Mouse (Mus musculus) megakaryocyte, embryonic 14.5 days (primary cell): ENCODE data around the gene Unc5cl. TPM values are rescaled to one million over a fixed set of nuclear protein-coding genes. Genes with fewer than 3 reads are reported as not detected.
A peak's percentile ranks its signal among the peaks of the same experiment; 100 is the strongest.
"Not testable (repeated sequence)": the region's sequence is repeated elsewhere in the genome, so short reads cannot be mapped to it uniquely, and the experiment has no call there.

Source experiments
- H3K27me3 ChIP-seq: replicated peaks from 2 replicates; pipeline ENCODE3; 2012; ENCODE audit warnings: inconsistent platforms
- H3K36me3 ChIP-seq: replicated peaks from 2 replicates; pipeline ENCODE3; 2012; ENCODE audit warnings: low read length, inconsistent platforms, mixed read lengths
- H3K4me1 ChIP-seq: 2 replicates; pipeline ENCODE4 v1.6.1; 2012; ENCODE audit warnings: inconsistent platforms
- H3K4me3 ChIP-seq: replicated peaks from 2 replicates; pipeline ENCODE3; 2012; ENCODE audit warnings: moderate library complexity, mild to moderate bottlenecking, inconsistent platforms
- H3K9me3 ChIP-seq: 2 replicates; pipeline ENCODE4 v1.6.1; 2012; ENCODE audit warnings: inconsistent platforms
- FLI1 ChIP-seq: IDR thresholded peaks from 2 replicates; pipeline ENCODE4 v1.6.1; 2012; ENCODE audit warnings: low read length, inconsistent platforms, mixed read lengths
- GATA1 ChIP-seq: IDR thresholded peaks from 3 replicates; pipeline ENCODE4 v1.6.1; 2012; ENCODE audit warnings: mixed read lengths, low read length, inconsistent platforms, borderline replicate concordance
- polyA plus RNA-seq: library from polyadenylated mRNA; stranded (reverse); fragments of >175 nt; gene quantifications from 2 replicates; pipeline ENCODE4 v1.2.3, GENCODE M21; 2012; ENCODE audit warnings: low replicate concordance; ENCODE audit not compliant: insufficient read depth

Unc5cl gene
- polyA plus RNA-seq, 1 experiment = not detected

DNA sequence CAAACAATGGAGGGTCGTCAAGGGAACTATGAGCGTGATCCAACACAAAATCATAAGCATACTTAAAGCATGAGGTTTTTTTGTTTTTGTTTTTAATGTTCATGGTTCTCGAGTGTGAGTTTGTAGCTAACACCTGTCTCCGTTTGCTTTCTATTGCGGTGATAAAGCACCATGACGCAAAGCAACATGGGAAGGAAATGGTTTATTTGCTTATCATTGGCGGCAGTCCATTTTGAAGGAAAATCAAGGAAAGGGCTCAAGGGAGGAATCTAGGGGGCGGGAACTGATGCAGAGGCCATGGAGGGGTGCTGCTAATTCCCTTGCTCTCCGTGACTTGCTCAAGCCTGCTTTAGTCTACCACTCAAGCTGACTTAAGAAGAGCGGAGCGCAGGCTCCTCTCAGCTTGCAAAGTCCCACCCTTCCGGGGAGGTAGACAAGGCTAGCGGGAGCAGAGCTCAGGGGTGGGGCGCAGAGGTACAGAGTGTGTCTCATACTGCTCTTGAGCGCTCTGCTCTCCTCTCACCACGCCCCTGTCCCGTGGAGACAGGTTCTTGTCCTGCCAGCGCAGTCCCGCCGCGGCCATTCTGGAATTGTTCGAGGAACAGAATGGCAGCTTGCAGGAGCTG, 12.2 kb downstream of the Unc5cl start:
- H3K4me1 ChIP-seq = peaks cover 19% of the 10 kb centered on the region
- peaks cover 41% of the 10 kb centered on the region for H3K27me3 ChIP-seq
- H3K9me3 ChIP-seq = 0 out of 2 replicates have a peak, but pooled peaks cover 3% of the 10 kb centered on the region
- no peaks in the 10 kb centered on the region for H3K36me3 ChIP-seq
- no peak overlapping the region for H3K4me3 ChIP-seq
- TF ChIP-seq GATA1 (no peak), FLI1 (no peak)

DNA sequence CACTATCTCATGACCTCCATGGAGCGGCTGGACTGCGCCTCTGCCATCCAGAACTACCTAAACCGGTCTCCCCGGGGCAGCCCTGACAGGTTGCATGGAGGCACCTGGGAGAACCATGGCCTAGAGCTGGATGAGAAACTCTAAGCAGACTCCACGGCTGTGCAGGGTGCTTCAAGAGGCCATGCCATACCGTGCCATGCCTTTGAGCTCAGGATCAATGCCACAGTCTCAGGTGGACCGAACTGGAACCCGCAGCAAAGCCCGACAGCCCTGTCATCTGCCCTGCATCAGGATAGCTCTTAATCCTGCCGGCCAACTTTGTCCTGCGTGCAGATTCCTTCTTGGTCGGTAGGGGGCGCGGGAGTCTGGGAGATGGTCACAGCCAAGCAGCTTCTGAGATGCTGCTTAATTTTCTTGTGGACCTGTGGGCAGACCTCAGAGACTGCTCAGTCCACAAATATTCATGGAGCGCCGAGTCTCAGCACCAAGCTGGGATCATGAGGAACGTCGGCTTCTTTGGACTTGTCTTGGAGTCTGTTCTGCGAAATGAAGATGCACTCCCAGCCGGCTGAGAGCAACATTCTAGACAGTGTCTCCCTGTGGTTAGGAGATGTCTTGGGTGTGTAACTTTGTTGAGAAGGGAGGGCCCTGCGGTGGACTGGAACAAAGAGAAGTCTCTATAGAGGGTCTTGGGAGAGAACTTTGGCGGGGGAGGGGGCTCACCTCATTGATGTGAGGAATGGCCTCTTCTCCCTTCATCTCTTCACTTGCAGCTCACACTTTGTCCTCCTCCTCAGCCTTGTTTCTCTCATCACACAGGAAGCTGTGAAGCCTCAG, 12.9 kb downstream of the Unc5cl start:
- H3K27me3 ChIP-seq = peaks cover 38% of the 10 kb centered on the region
- TF ChIP-seq GATA1 (no peak), FLI1 (no peak)
- H3K9me3 ChIP-seq = 0 out of 2 replicates have a peak, but pooled peaks cover 3% of the 10 kb centered on the region
- peaks cover 19% of the 10 kb centered on the region for H3K4me1 ChIP-seq
- peak overlapping the region; percentile 58 for H3K4me3 ChIP-seq
- no peaks in the 10 kb centered on the region for H3K36me3 ChIP-seq

DNA sequence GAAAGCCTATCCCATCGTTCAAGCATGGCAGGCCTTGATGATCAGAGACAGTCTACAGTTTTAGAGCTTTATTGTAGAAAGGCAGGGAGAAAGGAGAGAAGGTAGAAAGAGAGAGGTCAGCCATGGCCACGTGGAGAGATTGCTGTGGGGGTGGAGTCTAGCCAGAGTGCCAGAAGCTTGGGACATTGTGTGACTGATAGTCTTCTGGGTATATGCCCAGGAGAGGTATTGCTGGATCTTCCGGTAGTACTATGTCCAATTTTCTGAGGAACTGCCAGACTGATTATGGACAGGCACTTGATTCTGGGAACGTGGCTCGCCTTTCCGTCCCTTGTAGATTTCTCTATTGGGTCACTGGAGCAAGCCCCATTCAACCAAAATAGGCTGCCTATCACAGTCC, 19.6 kb downstream of the Unc5cl start:
- H3K4me3 ChIP-seq, H3K4me1 ChIP-seq, H3K9me3 ChIP-seq, H3K36me3 ChIP-seq, H3K27me3 ChIP-seq: not testable (repeated sequence)

DNA sequence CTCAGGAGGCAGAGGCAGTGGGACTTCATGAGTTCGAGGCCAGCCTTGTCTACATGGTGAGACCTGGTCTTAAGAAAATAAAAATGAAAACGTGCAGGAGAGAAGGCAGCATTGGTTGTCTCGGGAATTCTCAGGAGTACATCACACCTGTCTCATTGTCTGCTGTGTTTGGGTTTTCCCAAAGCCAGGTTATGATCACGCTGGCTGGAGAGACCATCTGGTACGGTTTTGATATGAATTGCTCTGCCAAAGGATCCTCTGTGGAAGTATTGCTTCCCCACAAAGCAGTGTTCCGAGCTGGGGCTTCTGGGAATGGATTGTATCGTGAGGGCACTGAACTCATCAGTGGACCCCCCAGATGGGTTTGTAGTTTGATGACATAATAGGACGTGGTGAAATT, 20.7 kb downstream of the Unc5cl start:
- Histone ChIP-seq H3K4me1 (no peaks in the 10 kb centered on the region), H3K4me3 (no peak overlapping the region), H3K27me3 (no peaks in the 10 kb centered on the region), H3K36me3 (no peaks in the 10 kb centered on the region), H3K9me3 (0 out of 2 replicates have a peak, but pooled peaks cover 6% of the 10 kb centered on the region)
- no peak for TF ChIP-seq FLI1
- no peak for TF ChIP-seq GATA1

DNA sequence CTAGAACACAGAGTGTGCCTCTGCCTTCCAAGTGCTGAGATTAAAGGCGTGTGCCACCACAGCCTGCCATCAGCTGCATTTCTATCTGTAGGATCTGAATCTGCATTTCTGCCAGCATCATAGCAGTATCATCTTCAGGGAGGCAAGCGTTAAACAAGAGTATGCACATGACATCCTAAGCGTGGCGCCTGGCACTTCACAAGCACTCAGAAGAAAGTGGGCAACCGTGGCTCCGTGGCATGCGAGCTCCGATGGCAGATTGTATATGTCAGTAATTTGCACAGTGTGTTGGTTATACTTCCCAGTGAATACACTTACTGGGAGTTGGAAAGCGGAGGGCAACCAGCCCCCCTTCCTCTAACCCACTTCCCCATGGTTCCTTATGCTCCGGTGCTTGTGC, 25.3 kb downstream of the Unc5cl start:
- Histone ChIP-seq H3K9me3 (0 out of 2 replicates have a peak, but pooled peaks cover 8% of the 10 kb centered on the region), H3K36me3 (no peaks in the 10 kb centered on the region), H3K27me3 (no peaks in the 10 kb centered on the region), H3K4me1 (no peaks in the 10 kb centered on the region), H3K4me3 (no peak overlapping the region)
- TF ChIP-seq GATA1 (no peak), FLI1 (no peak)

DNA sequence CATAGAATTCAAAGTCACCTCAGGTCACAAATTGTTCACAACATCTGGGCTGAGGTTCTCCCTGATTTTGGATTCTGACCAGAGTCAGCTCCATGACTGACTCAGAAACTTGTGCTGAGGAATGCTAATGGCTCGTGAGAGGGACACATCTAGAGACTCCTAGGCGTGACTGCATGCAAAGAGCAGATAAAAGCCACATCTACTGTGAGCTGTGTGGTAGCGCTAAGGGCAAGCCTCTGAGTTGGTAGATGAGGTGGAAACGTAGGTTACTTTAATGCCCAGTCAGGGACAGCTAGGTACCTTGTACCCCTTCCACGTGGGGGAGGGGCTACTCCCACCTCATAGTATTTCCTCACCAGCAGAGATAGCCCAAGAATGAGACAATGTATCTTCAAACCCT, 29.1 kb downstream of the Unc5cl start:
- Histone ChIP-seq H3K9me3 (0 out of 2 replicates have a peak, but pooled peaks cover 8% of the 10 kb centered on the region), H3K4me1 (no peaks in the 10 kb centered on the region), H3K36me3 (no peaks in the 10 kb centered on the region), H3K27me3 (no peaks in the 10 kb centered on the region), H3K4me3 (no peak overlapping the region)
- TF ChIP-seq FLI1 (no peak), GATA1 (no peak)

DNA sequence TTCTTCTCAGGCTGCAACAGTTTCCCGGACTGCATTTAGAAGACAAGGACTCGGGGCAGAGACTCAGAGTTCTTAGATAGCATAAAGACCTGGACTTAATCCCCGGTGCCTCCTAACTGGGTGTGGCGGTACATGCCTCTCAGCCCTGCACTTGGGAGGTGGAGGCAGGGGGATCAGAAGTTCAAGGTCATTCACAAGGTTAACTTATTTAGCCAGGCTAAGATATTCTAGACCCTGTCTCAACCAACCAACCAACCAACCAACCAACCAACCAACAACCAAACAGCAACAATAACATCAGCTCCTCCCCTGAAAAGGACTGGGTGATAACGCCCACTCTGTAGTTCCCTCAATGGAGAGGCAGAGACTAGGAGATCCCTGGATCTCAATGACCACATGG, 29.5 kb downstream of the Unc5cl start:
- TF ChIP-seq FLI1 = no peak
- TF ChIP-seq GATA1 = no peak
- 0 out of 2 replicates have a peak, but pooled peaks cover 8% of the 10 kb centered on the region for H3K9me3 ChIP-seq
- H3K4me1 ChIP-seq = no peaks in the 10 kb centered on the region
- no peaks in the 10 kb centered on the region for H3K36me3 ChIP-seq
- H3K4me3 ChIP-seq = no peak overlapping the region
- H3K27me3 ChIP-seq = no peaks in the 10 kb centered on the region

DNA sequence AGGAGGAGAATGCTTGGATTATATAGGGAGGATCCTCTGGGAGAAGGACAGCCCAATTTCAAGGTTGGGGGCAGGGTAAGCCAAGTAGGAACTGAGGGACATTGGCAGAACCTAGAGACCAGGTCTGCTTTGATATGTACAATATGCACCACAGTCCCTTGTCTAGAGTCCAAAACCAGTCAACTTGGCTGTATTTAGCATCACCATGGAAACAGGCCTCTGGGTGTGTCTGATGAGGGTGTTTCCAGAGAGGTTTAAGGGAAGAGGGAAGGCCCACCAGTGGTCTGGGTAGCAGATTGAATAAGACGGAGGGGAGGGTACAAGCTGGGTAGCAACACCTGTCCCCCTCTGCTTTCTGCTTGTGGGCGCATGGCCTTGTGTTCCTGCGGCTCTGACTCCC, 34.8 kb downstream of the Unc5cl start:
- no peaks in the 10 kb centered on the region for H3K27me3 ChIP-seq
- no peak overlapping the region for H3K4me3 ChIP-seq
- no peaks in the 10 kb centered on the region for H3K36me3 ChIP-seq
- TF ChIP-seq FLI1 (no peak), GATA1 (no peak)
- no peaks in the 10 kb centered on the region for H3K4me1 ChIP-seq
- H3K9me3 ChIP-seq = no peaks in the 10 kb centered on the region

DNA sequence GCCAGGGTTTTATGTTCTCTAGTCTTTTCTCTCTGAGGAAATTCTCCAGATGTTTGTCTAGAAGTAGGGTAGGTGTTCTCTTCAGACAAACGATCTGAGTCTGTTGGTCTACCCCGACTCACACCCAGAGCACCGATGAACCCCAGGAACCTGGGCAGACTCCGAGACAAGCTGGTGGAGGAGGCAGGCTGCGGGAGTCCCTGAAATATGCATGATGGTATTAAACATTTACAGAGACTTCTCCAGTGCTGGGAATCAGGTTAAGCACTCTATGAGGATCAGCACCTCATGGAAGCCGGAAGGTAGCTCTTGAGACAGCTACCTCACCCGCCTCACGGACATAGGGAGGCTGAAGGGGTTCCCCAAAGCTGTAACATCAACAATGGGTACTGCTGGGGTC, 37.9 kb downstream of the Unc5cl start:
- H3K9me3 ChIP-seq = no peaks in the 10 kb centered on the region
- no peaks in the 10 kb centered on the region for H3K4me1 ChIP-seq
- no peaks in the 10 kb centered on the region for H3K27me3 ChIP-seq
- no peaks in the 10 kb centered on the region for H3K36me3 ChIP-seq
- no peak overlapping the region for H3K4me3 ChIP-seq
- TF ChIP-seq FLI1 (no peak), GATA1 (no peak)

DNA sequence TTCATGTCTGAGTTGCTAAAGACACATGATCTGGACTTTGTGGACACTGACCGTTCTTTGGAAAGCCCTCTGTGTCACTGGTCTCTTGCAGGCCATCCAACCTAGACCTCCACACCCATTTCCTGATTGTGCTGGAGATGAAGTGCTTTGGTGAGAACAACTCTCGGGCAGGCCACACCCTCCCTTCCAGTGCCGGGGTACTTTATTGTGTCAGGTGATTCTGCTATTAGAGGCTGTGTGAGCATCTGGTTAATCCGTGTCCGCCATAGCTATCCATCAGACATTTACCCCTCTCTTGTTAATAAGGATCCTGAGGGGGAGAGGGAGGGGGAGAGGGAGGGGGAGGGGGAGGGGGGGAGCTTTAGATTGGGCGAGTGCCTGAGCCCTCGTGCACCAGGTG, 38.9 kb downstream of the Unc5cl start:
- no peaks in the 10 kb centered on the region for H3K27me3 ChIP-seq
- TF ChIP-seq GATA1 (no peak), FLI1 (no peak)
- H3K36me3 ChIP-seq = no peaks in the 10 kb centered on the region
- H3K9me3 ChIP-seq = no peaks in the 10 kb centered on the region
- no peak overlapping the region for H3K4me3 ChIP-seq
- no peaks in the 10 kb centered on the region for H3K4me1 ChIP-seq
